Comparison of ENCODE assay signal across 14 mouse cellular contexts in the genomic region with DNA sequence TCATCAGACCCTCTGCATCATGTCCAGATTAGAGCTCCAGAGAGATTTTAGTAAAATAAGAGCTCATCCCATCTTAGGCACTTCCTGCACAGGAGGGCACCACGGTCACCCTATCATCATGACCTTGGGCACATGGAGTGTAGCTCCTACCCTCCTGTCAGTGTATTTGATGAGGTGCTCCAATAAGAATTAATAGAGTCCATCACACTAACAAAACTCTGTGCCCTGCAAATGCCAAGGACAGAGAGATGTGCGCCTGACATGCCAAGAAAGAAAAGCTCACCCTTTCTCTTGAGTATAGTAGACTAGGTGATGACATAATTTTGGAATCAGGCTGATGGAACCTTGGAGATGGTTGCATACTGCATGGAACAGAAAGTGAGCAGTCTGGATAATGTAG.
"Had no signal": no experiment of that assay in that cellular context is flagged by ENCODE, and none has a peak within 500 bp of the region (broad histone marks: within the 10 kb centered on the region; RNA-seq: fewer than 3 reads in every experiment).

No protein-coding gene starts in this region.

- DNase-seq: gastrocnemius, adult 2 months; gastrocnemius, postnatal 10 days; gastrocnemius, postnatal 25 days; heart, adult 2 months; heart, postnatal 10 days; heart, postnatal 4 days; kidney, adult 18-20 months; kidney, adult 8-10 months; kidney, postnatal 10 days; kidney, postnatal 25 days; kidney, postnatal 4 days; liver; liver, embryonic 13.5 days; liver, postnatal 0 days had no signal
